Mouse (Mus musculus) adrenal gland, adult 10 weeks (tissue): ENCODE data around the gene Pigz. TPM values are rescaled to one million over a fixed set of nuclear protein-coding genes. Genes with fewer than 3 reads are reported as not detected.

Source experiments
- polyA plus RNA-seq: library from polyadenylated mRNA; stranded (reverse); fragments of 350-450 nt; fragmentation: Illumina TruSeq; extraction: RNeasy Lipid Tissue Mini Kit (QIAGEN cat#74804); gene quantifications from one replicate; pipeline ENCODE4 v1.2.3, GENCODE M21; 2014; ENCODE audit warnings: low read depth, low replicate concordance

Gene Pigz
- polyA plus RNA-seq = not detected

DNA sequence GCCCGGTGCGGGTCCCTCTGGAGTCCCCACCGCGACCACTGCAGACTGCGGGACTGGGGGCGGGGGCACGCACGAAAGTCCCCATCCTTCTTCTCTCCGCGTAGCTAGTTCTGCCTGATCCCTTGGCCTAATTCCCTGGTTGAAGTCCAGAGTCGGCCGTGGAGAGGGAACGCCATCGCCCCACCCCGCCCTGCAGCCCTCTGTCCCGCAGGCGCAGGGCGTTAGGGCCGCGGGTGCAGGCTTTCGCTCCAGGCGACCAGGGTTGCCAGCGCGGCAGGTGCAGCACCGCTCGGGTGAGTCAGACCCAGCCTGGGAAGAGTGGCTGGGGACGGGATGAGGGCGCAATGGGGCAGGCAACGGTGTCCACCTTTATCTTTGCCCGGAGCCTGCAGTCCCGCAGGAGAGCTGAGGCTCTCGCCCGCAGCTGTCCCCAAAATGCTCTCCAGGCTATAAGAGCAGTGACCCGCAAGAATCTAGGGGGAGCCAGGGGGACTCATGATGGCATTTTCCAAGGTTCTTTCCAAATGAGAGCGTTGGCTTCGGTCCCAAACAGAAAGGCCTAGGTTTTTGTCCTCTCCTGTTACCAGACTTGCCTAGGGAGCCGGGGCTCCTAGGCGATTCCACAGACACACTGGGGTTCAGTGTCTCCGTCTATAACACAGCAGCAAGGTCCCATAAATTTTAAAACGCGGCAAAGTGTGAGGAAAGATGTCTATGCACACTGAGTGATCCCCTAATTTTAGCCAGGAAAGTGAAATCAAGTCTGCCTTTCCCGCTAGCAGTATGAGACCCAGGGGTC lies at the start of gene Pigz:
Gene Pigz, plus strand, starts transcription at position 101 of the 799 bp plus-strand sequence.

DNA sequence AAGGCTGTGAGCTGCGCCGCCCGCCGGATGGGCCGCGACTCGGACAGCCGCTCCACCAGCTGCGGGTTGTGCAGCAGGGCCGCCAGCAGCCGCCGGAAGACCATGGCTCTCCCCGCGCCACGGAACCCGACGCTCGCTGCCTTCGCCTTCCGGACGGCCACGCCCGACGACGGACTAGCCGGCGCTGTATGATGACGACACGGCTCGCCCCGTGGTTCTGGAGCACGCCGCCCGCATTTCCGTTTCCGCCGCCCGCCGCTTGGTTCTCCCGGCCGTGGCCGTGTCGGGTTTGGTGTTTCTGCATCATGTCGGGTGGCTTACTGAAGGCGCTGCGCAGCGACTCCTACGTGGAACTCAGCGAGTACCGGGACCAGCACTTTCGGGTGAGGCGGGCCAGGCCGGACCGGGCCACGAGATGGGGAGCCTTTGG lies 14.7 kb downstream of the Pigz start, which contains the start of the genes 0610012G03Rik and Ncbp2:
Gene 0610012G03Rik, minus strand, starts transcription at position 150 of the 430 bp plus-strand sequence.
Gene Ncbp2, plus strand, starts transcription at position 169 of the 430 bp plus-strand sequence.

Other genes starting within 250 kb of the Pigz start
- gene Meltf, start 55.0 kb upstream of the Pigz start, polyA plus RNA-seq = not detected
- gene 0610012G03Rik, start 14.6 kb downstream of the Pigz start, polyA plus RNA-seq = 4.3 TPM
- 105 TPM for gene Ncbp2, start 14.7 kb downstream of the Pigz start, polyA plus RNA-seq
- gene Senp5, start 69.4 kb downstream of the Pigz start, polyA plus RNA-seq = 43.8 TPM
- gene Pak2, start 145.5 kb downstream of the Pigz start, polyA plus RNA-seq = 116 TPM
- 64.9 TPM for gene Pigx, start 165.9 kb downstream of the Pigz start, polyA plus RNA-seq
- gene Cep19, start 165.9 kb downstream of the Pigz start, polyA plus RNA-seq = 20.6 TPM
- gene Nrros, start 231.7 kb downstream of the Pigz start, polyA plus RNA-seq = 1.0 TPM
- gene Bex6, start 246.0 kb downstream of the Pigz start, polyA plus RNA-seq = not detected